Mouse (Mus musculus) heart, embryonic 13.5 days (tissue): Measurements from ENCODE around the gene Olfr319. TPM values are rescaled to one million over a fixed set of nuclear protein-coding genes. Genes with fewer than 3 reads are reported as not detected.
"Not testable (repeated sequence)": the region's sequence is repeated elsewhere in the genome, so short reads cannot be mapped to it uniquely, and the experiment has no call there.

Experiments used
- ATAC-seq: fragments of 200-750 bp; cut with Nextera tagmentation; 2 replicates; pipeline ENCODE4 v1.8.0; 2017; ENCODE audit warnings: moderate TSS enrichment; ENCODE audit not compliant: insufficient number of reproducible peaks, low FRiP score, low TSS enrichment; ENCODE audit errors: extremely low read depth
- H3K27ac ChIP-seq: fragments of 300-500 bp; sonication (generic); replicated peaks from 2 replicates; pipeline ENCODE4 v1.5.1; 2015; ENCODE audit warnings: moderate library complexity, mild to moderate bottlenecking, inconsistent platforms
- H3K27me3 ChIP-seq: fragments of 300-500 bp; sonication (generic); replicated peaks from 2 replicates; pipeline ENCODE4 v1.6.1; 2015; ENCODE audit warnings: mild to moderate bottlenecking, inconsistent platforms
- H3K36me3 ChIP-seq: fragments of 300-500 bp; sonication (generic); 2 replicates; pipeline ENCODE4 v1.6.1; 2015; ENCODE audit warnings: mild to moderate bottlenecking, inconsistent platforms
- H3K4me1 ChIP-seq: fragments of 300-500 bp; sonication (generic); 2 replicates; pipeline ENCODE4 v1.6.1; 2015; ENCODE audit warnings: inconsistent platforms
- H3K4me2 ChIP-seq: fragments of 300-500 bp; sonication (generic); 2 replicates; pipeline ENCODE4 v1.6.1; 2015; ENCODE audit warnings: inconsistent platforms, mild to moderate bottlenecking, moderate library complexity
- H3K4me3 ChIP-seq: fragments of 300-500 bp; sonication (generic); 2 replicates; pipeline ENCODE4 v1.5.1; 2015; ENCODE audit warnings: moderate library complexity, mild to moderate bottlenecking, inconsistent platforms
- H3K9ac ChIP-seq: fragments of 300-500 bp; sonication (generic); 2 replicates; pipeline ENCODE4 v1.6.1; 2015; ENCODE audit warnings: inconsistent platforms, mild to moderate bottlenecking, moderate library complexity
- H3K9me3 ChIP-seq: fragments of 300-500 bp; sonication (generic); 2 replicates; pipeline ENCODE4 v1.6.1; 2016; ENCODE audit warnings: inconsistent platforms
- WGBS: fragments of 180-500 bp; shearing (Covaris S2); methylation state at CpG from one replicate; pipeline ENCODE4 v1.1.7; 2015; ENCODE audit warnings: mixed read lengths; 5-methylcytosine and 5-hydroxymethylcytosine counted together
- polyA plus RNA-seq: library from polyadenylated mRNA; unstranded; fragments of >200 nt; fragmentation: Nextera tagmentation; extraction: Ambion mirVana; gene quantifications from 2 replicates; pipeline ENCODE4 v1.2.1, GENCODE M21; 2015

Olfr319 gene
- polyA plus RNA-seq, 1 experiment from 2014 or later: not detected

- no peak within 1 kb of the TSS for H3K27ac ChIP-seq
- 71% methylated on average over 4 of the region's 4 CpGs for WGBS
- no peak for ATAC-seq
- H3K4me1 ChIP-seq: no peaks in the 10 kb centered on the region
- H3K9me3 ChIP-seq: no peaks in the 10 kb centered on the region
- no peak within 1 kb of the TSS for H3K4me3 ChIP-seq
- no peaks in the 10 kb centered on the region for H3K27me3 ChIP-seq
- no peak within 1 kb of the TSS for H3K4me2 ChIP-seq
- no peaks in the 10 kb centered on the region for H3K36me3 ChIP-seq
- H3K9ac ChIP-seq: no peak within 1 kb of the TSS
Measured at GRCm38 (mm10) chr11:58738792-58739262, 39.9 kb downstream of the Olfr319 start, which contains the start of gene Olfr317. Gene Olfr317 (minus strand): TSS chr11:58739212.

GRCm38 (mm10) chr11:58751096-58751495 lies 52.1 kb downstream of the Olfr319 start:
- H3K4me2 ChIP-seq, H3K9me3 ChIP-seq, H3K4me1 ChIP-seq, ATAC-seq, H3K9ac ChIP-seq, H3K4me3 ChIP-seq, H3K27me3 ChIP-seq, H3K27ac ChIP-seq, H3K36me3 ChIP-seq: not testable (repeated sequence)
- 90% methylated on average over 18 of the region's 18 CpGs for WGBS

GRCm38 (mm10) chr11:58752434-58752833 lies 53.5 kb downstream of the Olfr319 start, which contains the start of gene Olfr316:
Gene Olfr316 (plus strand): TSS chr11:58752734.
- no peak within 1 kb of the TSS for H3K4me2 ChIP-seq
- H3K27ac ChIP-seq: no peak within 1 kb of the TSS
- H3K9me3 ChIP-seq: 0 out of 2 replicates have a peak, but pooled peaks cover under 1% of the 10 kb centered on the region
- ATAC-seq: no peak
- no peak within 1 kb of the TSS for H3K9ac ChIP-seq
- H3K4me1 ChIP-seq: no peaks in the 10 kb centered on the region
- WGBS: 68% methylated on average over 2 of the region's 2 CpGs
- H3K27me3 ChIP-seq: no peaks in the 10 kb centered on the region
- H3K4me3 ChIP-seq: no peak within 1 kb of the TSS
- H3K36me3 ChIP-seq: no peaks in the 10 kb centered on the region

Other genes starting within 250 kb of the Olfr319 start
- not detected in 2 replicates for gene Lypd9, start 246.2 kb upstream of the Olfr319 start, polyA plus RNA-seq
- not detected in 2 replicates for gene Olfr30, start 236.9 kb upstream of the Olfr319 start, polyA plus RNA-seq
- not detected in 2 replicates for gene Olfr332, start 206.6 kb upstream of the Olfr319 start, polyA plus RNA-seq
- not detected in 2 replicates for gene Olfr331, start 196.6 kb upstream of the Olfr319 start, polyA plus RNA-seq
- not detected in 2 replicates for gene Olfr330, start 164.3 kb upstream of the Olfr319 start, polyA plus RNA-seq
- not detected in 2 replicates for gene Olfr329-ps, start 152.7 kb upstream of the Olfr319 start, polyA plus RNA-seq
- 0.05 and 0.07 TPM in 2 replicates for gene Olfr328, start 143.5 kb upstream of the Olfr319 start, polyA plus RNA-seq
- not detected in 2 replicates for gene Olfr224, start 128.6 kb upstream of the Olfr319 start, polyA plus RNA-seq
- not detected in 2 replicates for gene Olfr325, start 121.4 kb upstream of the Olfr319 start, polyA plus RNA-seq
- gene Olfr324, start 104.0 kb upstream of the Olfr319 start, polyA plus RNA-seq: not detected in 2 replicates
- not detected in 2 replicates for gene 2210407C18Rik, start 83.1 kb upstream of the Olfr319 start, polyA plus RNA-seq
- not detected in 2 replicates for gene Olfr323, start 68.7 kb upstream of the Olfr319 start, polyA plus RNA-seq
- gene Trim58, start 58.7 kb upstream of the Olfr319 start, polyA plus RNA-seq: 0.68 and 0.96 TPM in 2 replicates
- gene Olfr322, start 40.4 kb upstream of the Olfr319 start, polyA plus RNA-seq: not detected in 2 replicates
- gene Olfr320, start 18.1 kb upstream of the Olfr319 start, polyA plus RNA-seq: not detected in 2 replicates
- gene Olfr318, start 24.9 kb downstream of the Olfr319 start, polyA plus RNA-seq: not detected in 2 replicates
- gene Olfr317, start 40.0 kb downstream of the Olfr319 start, polyA plus RNA-seq: not detected in 2 replicates
- gene Olfr316, start 53.6 kb downstream of the Olfr319 start, polyA plus RNA-seq: not detected in 2 replicates
- gene Olfr315, start 74.0 kb downstream of the Olfr319 start, polyA plus RNA-seq: not detected in 2 replicates
- 0.08 TPM in 1 of 2 replicates, not detected in the other for gene Olfr314, start 83.8 kb downstream of the Olfr319 start, polyA plus RNA-seq
- 0.47 and 0.66 TPM in 2 replicates for gene Fam183b, start 102.8 kb downstream of the Olfr319 start, polyA plus RNA-seq
- gene Olfr313, start 115.8 kb downstream of the Olfr319 start, polyA plus RNA-seq: 0.12 and 0.17 TPM in 2 replicates
- gene Olfr312, start 130.1 kb downstream of the Olfr319 start, polyA plus RNA-seq: 0.11 and 0.13 TPM in 2 replicates
- 0.17 and 0.24 TPM in 2 replicates for gene Olfr311, start 140.1 kb downstream of the Olfr319 start, polyA plus RNA-seq
- 3.9 and 5.2 TPM in 2 replicates for gene Gm12258, start 148.0 kb downstream of the Olfr319 start, polyA plus RNA-seq
- 3.3 and 4.4 TPM in 2 replicates for gene 2810021J22Rik, start 168.1 kb downstream of the Olfr319 start, polyA plus RNA-seq
- 3.3 and 3.5 TPM in 2 replicates for gene Zfp39, start 205.1 kb downstream of the Olfr319 start, polyA plus RNA-seq
- gene Btnl10, start 218.7 kb downstream of the Olfr319 start, polyA plus RNA-seq: 0.16 and 0.41 TPM in 2 replicates
- gene Rnf187, start 239.8 kb downstream of the Olfr319 start, polyA plus RNA-seq: 151 and 166 TPM in 2 replicates
- gene Hist3h2ba, start 249.8 kb downstream of the Olfr319 start, polyA plus RNA-seq: 14.4 and 14.9 TPM in 2 replicates